Mouse (Mus musculus): ENCODE data around the gene Olfr136. TPM values are rescaled to one million over a fixed set of nuclear protein-coding genes. Genes with fewer than 3 reads are reported as not detected.

The Olfr136 gene
- total RNA-seq (2014; fragmentation: Nextera tagmentation) (not detected in 2 replicates), total RNA-seq (2017) (not detected in 2 replicates)

GRCm38 (mm10) chr17:38329531-38329930, at the start of gene Olfr136:
TSS of gene Olfr136 (plus strand) at chr17:38329831.
- no peak for ATAC-seq (replicated peaks; ENCODE audit: poor library complexity, severe bottlenecking)

DNA sequence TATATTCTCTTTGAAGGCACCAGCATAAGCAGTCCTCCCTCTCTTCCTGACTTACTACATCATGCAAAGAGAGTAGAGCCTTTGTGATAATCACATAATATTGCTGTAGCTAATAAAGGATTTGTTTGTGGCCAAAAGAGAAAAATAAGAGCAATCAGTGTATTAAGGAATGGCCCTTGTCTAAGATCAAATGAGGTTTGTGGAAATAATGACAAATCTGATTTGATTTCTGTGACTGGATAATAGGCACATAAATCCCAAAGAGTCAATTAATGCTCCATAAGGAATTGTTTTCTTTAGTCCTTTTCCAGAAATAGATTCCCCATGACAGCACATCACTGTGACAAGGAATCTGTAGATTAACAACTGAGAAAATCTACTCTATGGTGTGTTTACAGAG, 22.2 kb upstream of the Olfr136 start, which contains the start of gene Olfr137:
Olfr137 (minus strand) TSS at position 101 of the 400 bp plus-strand sequence.
- ATAC-seq (replicated peaks; ENCODE audit: poor library complexity, severe bottlenecking): no peak

Other genes starting within 250 kb of the Olfr136 start
- not detected in 2 replicates for gene Olfr131, start 241.1 kb upstream of the Olfr136 start, total RNA-seq (2014; fragmentation: Nextera tagmentation)
- not detected in 2 replicates for gene Olfr131, start 241.1 kb upstream of the Olfr136 start, total RNA-seq (2017)
- gene Olfr132, start 195.3 kb upstream of the Olfr136 start, total RNA-seq (2014; fragmentation: Nextera tagmentation): not detected in 2 replicates
- not detected in 2 replicates for gene Olfr132, start 195.3 kb upstream of the Olfr136 start, total RNA-seq (2017)
- not detected in 2 replicates for gene Olfr133, start 184.6 kb upstream of the Olfr136 start, total RNA-seq (2014; fragmentation: Nextera tagmentation)
- gene Olfr133, start 184.6 kb upstream of the Olfr136 start, total RNA-seq (2017): not detected in 2 replicates
- gene Olfr134, start 158.4 kb upstream of the Olfr136 start, total RNA-seq (2014; fragmentation: Nextera tagmentation): not detected in 2 replicates
- gene Olfr134, start 158.4 kb upstream of the Olfr136 start, total RNA-seq (2017): not detected in 2 replicates
- not detected in 2 replicates for gene Olfr135, start 125.5 kb upstream of the Olfr136 start, total RNA-seq (2014; fragmentation: Nextera tagmentation)
- not detected in 2 replicates for gene Olfr135, start 125.5 kb upstream of the Olfr136 start, total RNA-seq (2017)
- not detected in 2 replicates for gene Olfr138, start 68.8 kb upstream of the Olfr136 start, total RNA-seq (2014; fragmentation: Nextera tagmentation)
- gene Olfr138, start 68.8 kb upstream of the Olfr136 start, total RNA-seq (2017): not detected in 2 replicates
- gene Olfr137, start 22.3 kb upstream of the Olfr136 start, total RNA-seq (2014; fragmentation: Nextera tagmentation): not detected in 2 replicates
- gene Olfr137, start 22.3 kb upstream of the Olfr136 start, total RNA-seq (2017): not detected in 2 replicates
- not detected in 2 replicates for gene Esp36, start 90.4 kb downstream of the Olfr136 start, total RNA-seq (2014; fragmentation: Nextera tagmentation)
- gene Esp36, start 90.4 kb downstream of the Olfr136 start, total RNA-seq (2017): not detected in 2 replicates
- gene Esp34, start 224.4 kb downstream of the Olfr136 start, total RNA-seq (2014; fragmentation: Nextera tagmentation): not detected in 2 replicates
- not detected in 2 replicates for gene Esp34, start 224.4 kb downstream of the Olfr136 start, total RNA-seq (2017)

All from granulocyte monocyte progenitor cell, adult 5-6 weeks (primary cell).